Mouse (Mus musculus): ENCODE results near the gene P3h4. TPM values are rescaled to one million over a fixed set of nuclear protein-coding genes. Genes with fewer than 3 reads are reported as not detected.

Gene P3h4
- polyA plus RNA-seq, 1 experiment from 2014 or later, result 68.8 TPM

- WGBS, result 29% methylated on average over 10 of the region's 10 CpGs
- Histone ChIP-seq H3K9ac (ENCODE audit: low read length) (no peak overlapping the region), H3K9me3 (ENCODE audit: control insufficient read depth, low read length) (no peaks in the 10 kb centered on the region), H3K36me3 (ENCODE audit: control insufficient read depth, insufficient read depth, low read length) (no peaks in the 10 kb centered on the region), H3K4me2 (ENCODE audit: low read depth, low read length) (no peak overlapping the region), H3K4me3 (ENCODE audit: low read length) (no peak overlapping the region), H3K4me1 (replicated peaks; ENCODE audit: control insufficient read depth, insufficient read depth, low read length) (peaks cover 22% of the 10 kb centered on the region), H3K27me3 (ENCODE audit: control insufficient read depth, insufficient read depth, low read depth, low read length) (no peaks in the 10 kb centered on the region), H3K27ac (ENCODE audit: low read length) (peak overlapping the region; percentile 90)
- ATAC-seq (ENCODE audit: low read depth), result peak; percentile 49
Measured at GRCm38 (mm10) chr11:100403445-100404134, 11.0 kb downstream of the P3h4 start.

- whole genome bisulfite sequencing, result 50% methylated on average over 2 of the region's 2 CpGs
- no peak overlapping the region for H3K9ac ChIP-seq (ENCODE audit: low read length)
- H3K27ac ChIP-seq (ENCODE audit: low read length), result peak overlapping the region; percentile 90
- H3K36me3 ChIP-seq (ENCODE audit: control insufficient read depth, insufficient read depth, low read length), result no peaks in the 10 kb centered on the region
- no peak overlapping the region for H3K4me3 ChIP-seq (ENCODE audit: low read length)
- peaks cover 29% of the 10 kb centered on the region for H3K4me1 ChIP-seq (replicated peaks; ENCODE audit: control insufficient read depth, insufficient read depth, low read length)
- H3K9me3 ChIP-seq (ENCODE audit: control insufficient read depth, low read length), result no peaks in the 10 kb centered on the region
- no peak overlapping the region for H3K4me2 ChIP-seq (ENCODE audit: low read depth, low read length)
- ATAC-seq (ENCODE audit: low read depth), result peak; percentile 49
- H3K27me3 ChIP-seq (ENCODE audit: control insufficient read depth, insufficient read depth, low read depth, low read length), result no peaks in the 10 kb centered on the region
Measured at GRCm38 (mm10) chr11:100402682-100403081, 12.0 kb downstream of the P3h4 start.

GRCm38 (mm10) chr11:100402240-100402639 is 12.4 kb downstream of the P3h4 start:
- WGBS, result 21% methylated on average over 6 of the region's 6 CpGs
- Histone ChIP-seq H3K9ac (ENCODE audit: low read length) (no peak overlapping the region), H3K9me3 (ENCODE audit: control insufficient read depth, low read length) (no peaks in the 10 kb centered on the region), H3K27ac (ENCODE audit: low read length) (peak overlapping the region; percentile 90), H3K4me1 (replicated peaks; ENCODE audit: control insufficient read depth, insufficient read depth, low read length) (peaks cover 29% of the 10 kb centered on the region), H3K4me2 (ENCODE audit: low read depth, low read length) (no peak overlapping the region), H3K36me3 (ENCODE audit: control insufficient read depth, insufficient read depth, low read length) (no peaks in the 10 kb centered on the region), H3K4me3 (ENCODE audit: low read length) (no peak overlapping the region), H3K27me3 (ENCODE audit: control insufficient read depth, insufficient read depth, low read depth, low read length) (no peaks in the 10 kb centered on the region)
- no peak for ATAC-seq (ENCODE audit: low read depth)

GRCm38 (mm10) chr11:100400842-100401241 is 13.8 kb downstream of the P3h4 start:
- Histone ChIP-seq H3K4me3 (ENCODE audit: low read length) (no peak overlapping the region), H3K36me3 (ENCODE audit: control insufficient read depth, insufficient read depth, low read length) (no peaks in the 10 kb centered on the region), H3K4me2 (ENCODE audit: low read depth, low read length) (no peak overlapping the region), H3K4me1 (replicated peaks; ENCODE audit: control insufficient read depth, insufficient read depth, low read length) (peaks cover 34% of the 10 kb centered on the region), H3K9me3 (ENCODE audit: control insufficient read depth, low read length) (no peaks in the 10 kb centered on the region), H3K9ac (ENCODE audit: low read length) (no peak overlapping the region), H3K27me3 (ENCODE audit: control insufficient read depth, insufficient read depth, low read depth, low read length) (no peaks in the 10 kb centered on the region), H3K27ac (ENCODE audit: low read length) (no peak overlapping the region)
- 75% methylated on average over 6 of the region's 6 CpGs for WGBS
- no peak for ATAC-seq (ENCODE audit: low read depth)

GRCm38 (mm10) chr11:100399727-100400538 is 14.7 kb downstream of the P3h4 start:
- H3K27me3 ChIP-seq (ENCODE audit: control insufficient read depth, insufficient read depth, low read depth, low read length), result no peaks in the 10 kb centered on the region
- no peak for ATAC-seq (ENCODE audit: low read depth)
- 0 out of 2 replicates have a peak overlapping the region, but pooled peaks have one; percentile 26 for H3K27ac ChIP-seq (ENCODE audit: low read length)
- H3K4me3 ChIP-seq (ENCODE audit: low read length), result no peak overlapping the region
- 65% methylated on average over 12 of the region's 12 CpGs for WGBS
- no peaks in the 10 kb centered on the region for H3K36me3 ChIP-seq (ENCODE audit: control insufficient read depth, insufficient read depth, low read length)
- H3K4me2 ChIP-seq (ENCODE audit: low read depth, low read length), result no peak overlapping the region
- no peaks in the 10 kb centered on the region for H3K9me3 ChIP-seq (ENCODE audit: control insufficient read depth, low read length)
- peaks cover 43% of the 10 kb centered on the region for H3K4me1 ChIP-seq (replicated peaks; ENCODE audit: control insufficient read depth, insufficient read depth, low read length)
- H3K9ac ChIP-seq (ENCODE audit: low read length), result no peak overlapping the region

GRCm38 (mm10) chr11:100399320-100399719 is 15.3 kb downstream of the P3h4 start:
- WGBS, result 70% methylated on average over 9 of the region's 9 CpGs
- Histone ChIP-seq H3K9me3 (ENCODE audit: control insufficient read depth, low read length) (no peaks in the 10 kb centered on the region), H3K4me1 (replicated peaks; ENCODE audit: control insufficient read depth, insufficient read depth, low read length) (peaks cover 48% of the 10 kb centered on the region), H3K27ac (ENCODE audit: low read length) (no peak overlapping the region), H3K4me2 (ENCODE audit: low read depth, low read length) (0 out of 2 replicates have a peak overlapping the region, but pooled peaks have one; percentile 18), H3K9ac (ENCODE audit: low read length) (no peak overlapping the region), H3K4me3 (ENCODE audit: low read length) (no peak overlapping the region), H3K27me3 (ENCODE audit: control insufficient read depth, insufficient read depth, low read depth, low read length) (no peaks in the 10 kb centered on the region), H3K36me3 (ENCODE audit: control insufficient read depth, insufficient read depth, low read length) (no peaks in the 10 kb centered on the region)
- ATAC-seq (ENCODE audit: low read depth), result no peak

- H3K4me1 ChIP-seq (replicated peaks; ENCODE audit: control insufficient read depth, insufficient read depth, low read length), result peaks cover 54% of the 10 kb centered on the region
- no peak overlapping the region for H3K4me2 ChIP-seq (ENCODE audit: low read depth, low read length)
- peak overlapping the region; percentile 53; the same call in 1 of the 2 replicates for H3K27ac ChIP-seq (ENCODE audit: low read length)
Measured at GRCm38 (mm10) chr11:100398517-100398916, 16.1 kb downstream of the P3h4 start.

GRCm38 (mm10) chr11:100397600-100398389 is 16.8 kb downstream of the P3h4 start, which contains the start of gene Jup:
Jup (minus strand) TSS chr11:100397763.
- Histone ChIP-seq H3K9ac (ENCODE audit: low read length) (peak within 1 kb of the TSS; percentile 88), H3K27ac (ENCODE audit: low read length) (peak within 1 kb of the TSS; percentile 93), H3K27me3 (ENCODE audit: control insufficient read depth, insufficient read depth, low read depth, low read length) (no peaks in the 10 kb centered on the region), H3K36me3 (ENCODE audit: control insufficient read depth, insufficient read depth, low read length) (no peaks in the 10 kb centered on the region), H3K9me3 (ENCODE audit: control insufficient read depth, low read length) (no peaks in the 10 kb centered on the region), H3K4me2 (ENCODE audit: low read depth, low read length) (peak within 1 kb of the TSS; percentile 59), H3K4me3 (ENCODE audit: low read length) (peak within 1 kb of the TSS; percentile 86), H3K4me1 (replicated peaks; ENCODE audit: control insufficient read depth, insufficient read depth, low read length) (peaks cover 57% of the 10 kb centered on the region)
- under 1% methylated on average over 35 of the region's 37 CpGs for WGBS
- ATAC-seq (ENCODE audit: low read depth), result peak; percentile 97

More at GRCm38 (mm10) chr11:100398517-100398916, 16.1 kb downstream of the P3h4 start:
- Histone ChIP-seq H3K9me3 (ENCODE audit: control insufficient read depth, low read length) (no peaks in the 10 kb centered on the region), H3K27me3 (ENCODE audit: control insufficient read depth, insufficient read depth, low read depth, low read length) (no peaks in the 10 kb centered on the region), H3K9ac (ENCODE audit: low read length) (no peak overlapping the region), H3K4me3 (ENCODE audit: low read length) (no peak overlapping the region), H3K36me3 (ENCODE audit: control insufficient read depth, insufficient read depth, low read length) (no peaks in the 10 kb centered on the region)
- 87% methylated on average over 7 of the region's 7 CpGs for WGBS
- ATAC-seq (ENCODE audit: low read depth), result no peak
